Mouse (Mus musculus): ENCODE results near the gene Ap1m1.

- TF ChIP-seq GATA1 (IDR thresholded peaks at IDR 0.05; ENCODE audit: borderline replicate concordance, low read length) (no peak), CTCF (IDR thresholded peaks at IDR 0.05; ENCODE audit: low read depth, low read length) (no peak), TAL1 (conservative IDR thresholded peaks at IDR 0.05; ENCODE audit: low read depth, low read length) (no peak)
Measured at GRCm38 (mm10) chr8:72296561-72296960, 56.7 kb downstream of the Ap1m1 start.

All from G1E (cell line).